Mouse (Mus musculus): Measurements from ENCODE around the gene Cntnap5a. TPM values are rescaled to one million over a fixed set of nuclear protein-coding genes. Genes with fewer than 3 reads are reported as not detected.

Gene Cntnap5a
- total RNA-seq (2021) = 10 to 100 TPM; 12.7 to 15.2 TPM

DNA sequence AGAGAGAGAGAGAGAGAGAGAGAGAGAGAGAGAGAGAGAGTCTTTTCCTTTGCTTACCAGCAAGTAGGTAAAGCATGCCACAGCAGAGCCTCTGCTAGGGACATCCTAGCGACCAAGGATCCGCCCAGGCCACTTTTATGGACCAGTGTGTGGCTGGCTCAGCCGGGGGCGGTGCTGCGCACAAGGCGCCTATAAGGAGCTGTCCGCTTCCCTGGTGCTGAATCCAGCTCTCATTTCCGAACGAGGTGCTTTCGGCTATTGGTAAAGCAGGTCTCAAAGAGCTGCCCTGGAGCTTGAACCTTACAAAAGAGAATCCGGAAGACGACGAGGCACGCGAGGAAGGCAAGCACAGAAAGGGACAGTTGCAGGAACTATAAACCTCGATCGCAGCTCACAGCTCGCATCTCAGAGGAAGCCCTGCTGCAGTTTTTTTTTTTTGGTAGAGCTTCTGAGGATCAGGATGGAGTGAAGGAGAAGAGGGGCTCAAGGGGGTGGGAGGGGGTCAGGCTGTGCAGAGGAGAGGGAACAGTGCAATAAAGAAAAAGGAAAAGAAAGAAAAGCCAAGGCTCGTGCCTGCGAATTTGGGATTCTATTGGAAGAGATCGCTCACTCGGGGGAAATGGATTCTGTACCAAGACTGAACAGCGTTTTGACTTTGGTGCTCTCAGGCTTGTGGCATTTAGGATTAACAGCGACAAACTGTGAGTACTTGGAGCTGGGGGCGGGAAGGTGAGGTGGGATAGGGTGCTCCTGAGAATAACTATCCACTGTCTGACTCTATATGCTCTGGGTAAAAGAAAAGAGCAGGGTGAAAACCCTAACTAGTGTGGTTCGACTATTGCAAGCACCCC lies at the start of gene Cntnap5a:
Gene Cntnap5a (plus strand): TSS at position 239 of the 851 bp plus-strand sequence.
- peak; percentile 57 to 58 for DNase-seq (ENCODE audit: extremely low spot score in 1 of 2, low spot score in 1 of 2)

DNA sequence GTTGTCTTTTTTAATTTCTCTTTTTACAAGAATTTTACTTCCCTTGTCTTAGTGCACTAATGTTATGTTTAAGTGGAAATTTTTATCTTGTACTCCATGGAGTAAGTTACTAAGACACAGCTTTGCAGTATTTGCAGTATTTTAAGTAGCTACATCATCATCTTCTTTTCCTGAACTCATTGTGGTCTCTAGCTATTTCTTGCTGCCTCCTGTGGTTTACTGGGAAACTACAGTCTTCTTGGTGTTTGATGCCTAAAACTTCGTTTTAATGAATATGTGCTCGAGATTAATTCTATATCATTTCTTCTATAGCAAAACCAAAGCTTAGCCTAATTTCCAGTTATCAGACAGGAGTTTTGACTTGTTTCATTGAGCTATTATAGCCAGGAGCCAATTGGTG lies 37.6 kb upstream of the Cntnap5a start:
- no peak for DNase-seq (ENCODE audit: extremely low spot score in 1 of 2, low spot score in 1 of 2)

DNA sequence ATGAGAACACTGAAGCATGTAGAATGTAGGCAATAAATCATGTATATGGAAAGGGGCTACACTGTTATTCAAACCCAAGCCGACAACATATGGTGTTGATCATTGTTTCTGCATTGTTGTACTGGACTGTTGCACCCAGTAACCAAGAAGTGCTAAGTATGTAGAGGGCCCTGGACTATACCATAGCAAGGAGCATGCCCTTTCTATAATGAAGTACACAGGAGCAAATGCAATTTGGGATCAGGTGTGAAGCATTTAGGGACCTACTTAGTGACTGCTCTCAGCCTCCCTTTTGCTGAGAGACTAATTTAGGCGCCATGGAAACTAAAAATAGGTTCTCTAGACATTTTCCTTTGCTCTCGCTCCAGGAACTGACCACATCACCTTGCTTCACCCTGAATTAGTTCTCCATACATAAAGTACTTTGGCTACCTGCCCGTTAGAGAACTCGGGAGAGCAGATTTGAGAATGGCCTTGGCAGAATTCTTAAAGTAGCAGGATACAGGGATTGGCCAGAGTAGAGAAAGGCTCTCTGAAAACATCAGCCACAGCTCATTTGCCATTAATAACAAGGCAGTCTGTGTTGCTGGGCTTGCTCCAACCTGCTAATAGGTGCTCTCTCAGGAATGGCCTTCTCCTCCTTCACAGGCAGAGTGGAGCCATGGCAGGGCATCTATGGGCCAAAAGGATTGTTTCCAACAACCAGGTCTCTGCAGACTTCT lies 26.1 kb upstream of the Cntnap5a start:
- no peak for DNase-seq (ENCODE audit: extremely low spot score in 1 of 2, low spot score in 1 of 2)

DNA sequence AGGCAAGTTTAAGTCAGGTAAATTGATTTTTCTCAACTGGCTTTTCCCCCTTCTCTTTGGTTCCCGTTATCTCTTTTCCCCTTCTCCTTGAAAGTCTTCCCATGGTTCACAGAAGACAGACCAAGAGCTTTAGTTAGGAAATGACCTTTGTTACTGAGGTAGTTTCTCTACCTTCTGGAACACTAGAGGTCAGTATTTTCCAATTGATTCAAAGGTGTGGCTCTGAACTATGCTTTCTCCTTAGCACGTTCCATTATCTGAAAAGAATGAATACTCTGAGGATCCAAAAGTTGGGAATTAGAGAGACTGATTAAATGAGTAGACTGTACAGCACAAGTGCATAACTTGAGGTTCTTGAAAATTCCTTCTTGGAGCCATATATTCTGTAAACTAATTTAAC lies 1.9 kb downstream of the Cntnap5a start:
- DNase-seq (ENCODE audit: extremely low spot score in 1 of 2, low spot score in 1 of 2) = no peak

DNA sequence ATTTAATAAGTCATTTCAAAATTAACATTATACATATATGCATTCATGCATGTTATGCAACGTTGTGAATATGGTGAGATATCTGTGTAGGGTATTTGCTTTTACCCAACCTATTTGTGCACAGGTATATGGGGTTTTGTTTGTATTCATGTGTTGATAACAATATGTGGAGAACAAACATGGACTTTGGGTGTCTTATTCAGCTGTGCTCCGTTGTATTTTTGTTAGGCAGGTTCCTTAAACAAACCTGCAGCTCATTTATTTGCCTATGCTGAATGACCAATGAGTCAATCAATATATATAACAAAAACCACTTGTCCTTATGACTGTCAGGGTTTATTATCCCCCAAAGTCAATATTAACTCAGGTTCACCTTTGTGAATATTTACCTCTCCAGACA lies 15.2 kb downstream of the Cntnap5a start:
- no peak for DNase-seq (ENCODE audit: extremely low spot score in 1 of 2, low spot score in 1 of 2)

DNA sequence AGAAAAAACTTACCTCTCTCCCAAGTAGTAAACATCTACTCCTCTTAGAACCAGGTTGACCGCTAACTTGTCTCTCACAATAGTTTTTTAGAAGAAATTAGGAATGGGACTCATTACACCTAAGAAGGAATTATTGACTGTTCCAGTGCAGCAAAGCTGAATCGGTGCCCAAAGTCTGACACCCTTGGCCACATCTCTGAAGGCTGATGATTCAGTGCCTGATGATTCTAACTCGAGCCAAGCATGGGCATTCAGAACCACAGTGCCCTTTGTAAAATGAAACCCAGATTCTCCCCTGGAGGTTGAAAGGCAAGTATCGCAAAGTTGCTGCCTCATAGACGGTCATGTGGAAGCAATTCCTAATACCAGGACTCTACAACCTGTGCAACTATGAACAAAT lies 58.0 kb downstream of the Cntnap5a start:
- no peak for DNase-seq (ENCODE audit: extremely low spot score in 1 of 2, low spot score in 1 of 2)

DNA sequence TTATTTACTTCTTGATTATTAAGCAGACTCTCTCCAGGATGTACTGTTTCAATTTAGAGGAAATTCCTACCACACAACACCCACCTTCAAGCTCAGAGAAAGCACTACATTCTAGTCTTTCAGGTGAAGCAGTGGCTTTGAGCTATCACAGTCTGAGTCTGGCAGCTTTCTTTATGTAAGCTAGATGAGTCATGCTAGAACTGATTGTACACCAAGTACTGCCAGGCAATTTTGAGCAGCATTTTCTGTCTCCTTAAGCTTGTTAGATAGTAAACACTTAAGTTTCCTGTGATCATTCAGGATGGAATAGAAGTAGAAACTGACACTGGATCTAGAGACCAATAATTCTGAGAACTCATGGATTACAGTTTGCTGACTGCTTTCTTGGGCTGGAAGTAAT lies 61.0 kb downstream of the Cntnap5a start:
- DNase-seq (ENCODE audit: extremely low spot score in 1 of 2, low spot score in 1 of 2) = no peak

DNA sequence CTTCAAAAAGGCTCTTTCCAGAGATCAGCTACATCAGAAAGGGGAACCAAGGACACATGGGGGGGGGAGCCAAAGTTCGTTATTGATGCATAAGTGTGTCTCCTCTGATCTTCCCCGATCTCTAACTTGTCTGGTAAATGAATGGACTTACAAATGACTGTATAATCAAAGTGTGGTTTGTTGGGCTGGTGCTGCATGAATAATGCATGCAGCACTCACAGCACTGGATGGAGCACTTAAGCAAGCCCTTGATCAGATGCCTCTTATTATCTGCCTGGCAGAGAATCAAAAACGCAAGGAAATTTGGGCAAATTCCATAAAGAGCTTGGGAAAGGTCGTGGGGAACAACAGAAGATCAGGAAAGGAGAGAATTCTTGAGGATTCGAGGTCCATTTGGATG lies 100.2 kb downstream of the Cntnap5a start:
- no peak for DNase-seq (ENCODE audit: extremely low spot score in 1 of 2, low spot score in 1 of 2)

DNA sequence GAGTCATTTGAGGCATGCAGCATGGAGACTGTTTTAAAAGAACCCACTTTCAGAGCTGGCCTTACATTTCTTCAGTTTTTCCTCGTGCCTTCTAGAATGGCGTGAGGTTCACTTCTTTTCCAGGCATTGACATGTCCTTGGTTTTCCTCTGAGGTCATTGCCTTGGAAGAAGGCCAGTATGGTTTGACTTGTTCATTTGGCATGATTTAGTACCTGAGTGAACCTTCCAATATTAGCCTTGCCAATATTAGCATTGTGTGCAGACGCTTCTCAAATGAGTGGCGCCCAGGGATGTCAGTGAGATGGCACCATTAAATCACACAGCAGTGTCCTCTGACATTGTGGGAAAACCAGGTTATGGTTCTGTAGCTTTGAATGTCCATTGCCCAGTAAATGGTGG lies 158.0 kb downstream of the Cntnap5a start:
- DNase-seq (ENCODE audit: extremely low spot score in 1 of 2, low spot score in 1 of 2) = no peak

DNA sequence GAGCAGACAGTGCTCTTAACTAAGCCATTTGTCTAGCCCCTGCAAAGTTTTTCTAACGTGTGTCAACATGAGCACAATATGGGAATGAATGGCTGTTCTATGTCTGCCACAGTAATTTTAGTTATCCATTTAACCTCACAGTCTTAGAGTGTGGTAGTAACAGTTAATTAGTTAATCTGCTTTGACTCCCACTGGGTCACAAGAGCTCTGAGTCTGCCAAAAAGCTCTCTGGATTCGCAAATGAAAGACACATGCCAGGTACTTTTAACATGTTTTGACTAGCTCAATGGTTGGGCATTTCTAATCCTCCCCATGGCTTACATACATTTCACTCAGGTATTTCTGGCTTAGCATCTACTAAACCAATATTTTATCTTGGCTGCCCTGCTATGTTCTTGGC lies 163.0 kb downstream of the Cntnap5a start:
- no peak for DNase-seq (ENCODE audit: extremely low spot score in 1 of 2, low spot score in 1 of 2)

DNA sequence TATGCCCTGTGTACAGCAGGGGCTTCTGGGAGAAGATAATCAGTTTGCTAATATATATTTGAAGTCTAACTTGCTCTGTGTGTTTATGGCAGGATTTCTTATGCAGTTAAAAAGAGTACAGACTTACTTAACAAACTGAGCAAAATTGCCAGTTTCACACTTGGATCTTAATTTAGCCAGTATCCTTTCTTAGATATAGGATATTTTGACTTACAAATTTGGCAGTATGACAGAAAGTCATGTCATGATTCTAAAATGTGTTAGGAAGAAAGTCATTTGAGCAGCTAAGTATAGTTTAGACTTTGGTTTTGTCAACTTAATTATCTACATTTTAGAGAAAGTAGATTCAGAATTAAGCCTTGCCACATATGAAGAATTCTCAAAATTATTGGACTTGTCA lies 167.7 kb downstream of the Cntnap5a start:
- DNase-seq (ENCODE audit: extremely low spot score in 1 of 2, low spot score in 1 of 2) = no peak

DNA sequence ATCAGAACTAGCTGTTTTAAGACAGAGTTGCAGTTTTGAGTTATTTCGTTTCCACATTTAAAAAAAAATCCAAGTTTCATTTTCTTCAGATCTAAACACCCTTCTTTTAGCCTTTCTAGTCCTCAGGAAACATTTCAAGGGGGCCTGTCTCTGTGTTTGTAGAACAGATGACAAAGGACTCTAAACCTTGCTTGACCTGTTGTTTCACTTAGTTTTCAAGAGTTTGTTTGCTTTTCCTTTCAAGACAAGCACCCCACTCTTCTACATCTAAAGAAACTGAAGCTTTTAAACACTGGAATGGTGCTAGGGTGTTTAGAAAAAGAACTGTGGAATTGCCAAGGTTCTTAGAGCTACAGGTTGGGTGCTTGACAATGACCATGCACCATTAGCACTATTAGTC lies 233.8 kb downstream of the Cntnap5a start:
- DNase-seq (ENCODE audit: extremely low spot score in 1 of 2, low spot score in 1 of 2) = no peak

DNA sequence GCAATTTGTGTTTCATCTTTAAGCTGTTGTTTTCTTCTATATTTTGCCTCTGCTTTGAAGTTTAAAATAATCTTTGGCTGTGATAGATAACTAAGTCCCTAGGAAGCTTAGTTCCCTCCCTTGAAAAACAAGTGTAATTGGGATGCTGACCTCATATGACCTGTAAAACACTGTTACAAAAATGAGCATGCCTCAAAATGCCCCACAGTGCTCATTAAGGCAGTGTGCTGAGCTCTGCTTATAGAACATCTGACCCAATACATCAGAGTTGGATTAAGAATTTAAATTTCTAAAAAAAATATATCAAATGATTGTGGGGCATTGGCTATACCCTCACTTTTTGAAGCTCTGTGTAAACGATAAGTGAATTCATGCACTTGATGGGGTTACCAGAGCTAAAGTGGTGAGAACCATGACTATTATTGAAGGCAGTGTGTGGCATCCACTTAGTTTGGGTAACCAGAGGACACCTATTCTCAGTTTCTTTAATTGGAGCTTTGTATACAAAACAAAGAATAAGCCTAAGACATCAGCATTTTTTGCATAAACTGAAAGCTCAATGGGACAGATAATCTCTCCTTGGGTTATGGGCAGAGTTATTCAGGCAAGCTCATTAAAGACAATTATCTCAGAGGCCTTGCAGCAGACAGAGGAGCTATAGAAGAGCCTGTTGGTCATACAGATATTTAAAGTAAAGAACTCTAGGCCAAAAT lies 241.6 kb downstream of the Cntnap5a start:
- DNase-seq (ENCODE audit: extremely low spot score in 1 of 2, low spot score in 1 of 2) = no peak

DNA sequence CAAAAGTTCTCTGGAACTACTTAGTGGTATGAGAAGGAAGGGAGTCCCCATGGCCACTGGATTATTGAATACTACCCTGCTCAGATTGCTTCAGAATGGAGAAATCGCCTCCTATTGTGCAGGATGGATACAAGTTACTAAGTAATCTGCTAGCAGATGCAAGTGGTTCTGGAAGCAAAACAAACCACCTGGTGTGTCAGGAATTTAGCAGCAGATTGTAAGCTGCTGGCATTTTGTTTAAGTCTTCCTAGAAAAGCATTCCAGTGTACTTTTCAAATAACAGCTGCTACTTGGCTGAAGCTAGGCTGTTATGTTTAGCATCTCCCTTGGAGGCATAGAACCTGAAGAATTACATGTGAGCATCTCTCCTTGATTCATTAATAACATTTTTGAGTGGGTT lies 247.5 kb downstream of the Cntnap5a start:
- DNase-seq (ENCODE audit: extremely low spot score in 1 of 2, low spot score in 1 of 2) = no peak

DNA sequence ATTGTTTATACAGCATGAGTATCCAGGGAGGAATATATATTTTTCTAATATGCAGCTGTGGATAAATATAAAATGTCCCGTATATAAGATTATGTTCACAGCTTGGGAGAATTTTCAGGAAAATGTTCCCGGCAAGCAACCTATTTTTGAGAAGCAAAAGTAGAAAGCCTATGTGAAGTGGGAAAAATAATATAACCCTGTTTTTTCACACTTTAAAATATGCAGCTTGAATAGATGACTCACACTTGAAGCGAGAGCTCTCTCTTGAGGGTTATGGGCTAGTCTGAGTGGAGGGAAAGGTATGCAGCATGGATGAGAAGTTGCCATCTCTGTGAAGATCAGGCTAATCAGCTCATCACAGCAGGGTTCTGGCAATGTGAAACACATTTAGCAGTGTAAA lies 261.3 kb downstream of the Cntnap5a start:
- no peak for DNase-seq (ENCODE audit: extremely low spot score in 1 of 2, low spot score in 1 of 2)

DNA sequence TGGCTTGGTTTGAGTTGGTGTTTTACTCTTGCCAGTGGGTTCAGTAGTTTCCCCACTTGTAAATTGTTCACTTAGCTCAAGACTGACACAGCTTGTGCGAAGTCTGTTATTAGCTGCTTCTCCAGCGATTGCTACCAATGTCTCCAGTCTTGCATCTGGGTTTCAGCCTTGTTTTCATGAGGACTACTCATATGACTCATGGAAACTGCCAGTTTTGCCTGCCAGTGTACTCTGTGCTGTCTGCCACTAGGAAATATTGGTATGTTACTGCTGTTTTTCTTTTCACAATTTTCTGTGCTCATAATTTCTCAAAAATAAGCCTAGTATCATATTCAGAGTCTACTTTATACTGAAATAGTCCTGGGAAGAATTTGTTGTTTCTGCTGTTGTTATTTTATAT lies 272.0 kb downstream of the Cntnap5a start:
- DNase-seq (ENCODE audit: extremely low spot score in 1 of 2, low spot score in 1 of 2) = no peak

DNA sequence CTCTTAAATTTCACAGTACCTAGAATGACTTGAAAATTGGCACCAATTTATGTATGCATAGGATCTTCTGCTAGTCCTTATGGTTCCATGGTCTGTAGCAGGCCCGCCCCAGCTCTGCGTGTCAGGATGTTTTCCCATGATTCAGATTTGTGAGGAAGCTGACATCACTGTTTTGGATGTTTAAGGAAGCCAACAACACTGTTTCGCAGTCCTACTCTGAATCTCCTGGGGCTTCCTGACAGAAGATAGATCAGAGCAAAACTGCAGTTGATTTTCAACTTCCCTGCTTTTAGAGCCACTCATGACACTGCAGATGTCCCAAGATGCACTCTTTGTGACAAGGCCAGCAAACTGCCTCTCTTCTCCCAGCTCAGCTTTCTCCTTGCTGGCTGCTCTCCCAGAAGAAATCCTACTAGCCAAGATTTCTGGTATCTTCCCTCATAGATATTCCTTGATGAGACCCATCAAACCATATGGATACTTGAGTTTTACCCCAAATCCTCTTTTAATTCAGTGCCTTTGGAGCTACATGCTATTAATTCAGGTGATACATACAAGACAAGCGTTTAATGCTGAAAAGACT lies 280.5 kb downstream of the Cntnap5a start:
- no peak for DNase-seq (ENCODE audit: extremely low spot score in 1 of 2, low spot score in 1 of 2)

DNA sequence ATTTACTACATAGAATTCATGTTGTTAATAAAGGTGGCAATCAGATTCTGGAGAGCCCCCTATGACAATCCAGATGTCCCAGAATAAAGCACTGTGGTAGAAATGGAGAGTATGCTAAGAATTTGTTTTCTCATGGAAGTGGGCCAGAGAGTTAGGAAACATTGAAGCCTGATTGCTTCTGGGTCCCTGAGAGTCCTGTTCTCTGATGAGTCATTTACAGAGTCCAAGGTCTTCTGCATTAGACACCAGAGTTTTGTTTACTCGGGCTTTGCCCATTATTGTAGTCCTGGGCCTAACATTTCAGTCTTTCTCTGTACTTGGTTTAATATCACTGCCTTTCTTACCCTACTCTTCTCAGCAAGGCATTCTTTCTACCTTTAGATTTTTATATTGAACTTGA lies 305.6 kb downstream of the Cntnap5a start:
- DNase-seq (ENCODE audit: extremely low spot score in 1 of 2, low spot score in 1 of 2) = no peak

DNA sequence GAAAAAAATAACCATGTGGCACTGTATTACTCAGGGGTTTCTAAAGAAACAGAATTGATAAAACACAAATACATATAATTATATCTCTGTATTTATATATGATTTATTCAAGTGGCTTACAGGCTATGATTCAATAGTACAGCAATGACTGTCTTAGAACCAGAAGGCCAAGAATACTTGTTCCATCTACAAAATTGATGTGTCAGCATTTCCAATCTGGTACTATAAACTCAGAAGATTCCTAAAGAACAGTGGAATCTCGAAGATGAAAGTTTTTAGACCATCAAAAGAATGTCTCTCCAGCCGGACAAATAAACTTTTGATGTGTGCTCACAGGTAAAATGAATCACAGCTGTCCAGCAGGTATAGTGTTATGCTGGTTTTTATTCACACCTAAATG lies 331.2 kb downstream of the Cntnap5a start:
- no peak for DNase-seq (ENCODE audit: extremely low spot score in 1 of 2, low spot score in 1 of 2)

DNA sequence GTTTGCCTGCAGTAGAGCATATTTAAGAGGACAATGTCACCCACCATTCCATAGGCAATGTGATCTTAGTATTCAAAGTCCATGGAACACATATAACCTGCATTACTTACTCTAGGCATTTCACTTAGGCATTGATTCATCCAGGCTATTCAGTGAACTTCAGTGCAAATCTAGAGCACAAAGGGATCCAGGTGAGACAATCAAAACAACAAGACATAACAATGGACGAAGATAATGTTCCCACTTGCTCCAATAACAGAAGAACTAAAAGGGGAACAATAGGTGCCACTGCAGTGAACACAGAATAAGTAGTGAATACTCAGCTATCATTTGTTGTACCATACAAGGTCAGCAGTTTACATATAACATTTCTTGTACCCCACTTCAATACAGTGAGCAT lies 345.1 kb downstream of the Cntnap5a start:
- no peak for DNase-seq (ENCODE audit: extremely low spot score in 1 of 2, low spot score in 1 of 2)

DNA sequence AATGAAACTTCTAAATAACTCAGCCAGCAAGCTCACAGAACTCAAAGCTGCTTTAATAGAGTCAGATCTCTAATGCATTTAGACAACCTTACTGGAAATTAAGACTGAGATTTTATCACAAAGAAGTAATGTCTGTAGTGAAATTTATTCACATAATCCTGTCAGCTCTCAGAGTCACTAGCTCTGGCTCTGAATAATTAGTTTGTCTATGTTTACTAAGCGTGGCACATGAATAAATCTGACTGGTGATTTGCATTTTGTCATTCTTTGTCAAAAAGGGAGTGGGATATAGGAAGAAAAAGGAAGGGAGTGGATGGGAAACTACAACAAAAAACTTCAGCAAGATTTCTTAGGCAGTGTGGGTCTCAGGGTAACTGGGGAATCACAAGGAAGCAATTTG lies 351.3 kb downstream of the Cntnap5a start:
- no peak for DNase-seq (ENCODE audit: extremely low spot score in 1 of 2, low spot score in 1 of 2)

All from layer of hippocampus, postnatal 25 days (tissue).